Mouse (Mus musculus) small intestine, adult 2 months (tissue): ENCODE results near the gene Hnf1b. TPM values are rescaled to one million over a fixed set of nuclear protein-coding genes. Genes with fewer than 3 reads are reported as not detected.

Experiments
- H3K27ac ChIP-seq: fragments of 200-500 bp; 2 replicates; pipeline ENCODE4 v1.5.1; 2012; ENCODE audit warnings: low read depth, low read length, control low read depth, inconsistent platforms; ENCODE audit not compliant: insufficient read depth
- H3K27me3 ChIP-seq: fragments of 200-500 bp; 2 replicates; pipeline ENCODE4 v1.6.1; 2012; ENCODE audit warnings: mild to moderate bottlenecking, moderate library complexity, low read length, inconsistent platforms; ENCODE audit not compliant: control insufficient read depth, insufficient read depth
- H3K36me3 ChIP-seq: fragments of 200-500 bp; 2 replicates; pipeline ENCODE4 v1.6.1; 2012; ENCODE audit warnings: mild to moderate bottlenecking, low read length, control low read depth, inconsistent platforms; ENCODE audit not compliant: control insufficient read depth, insufficient read depth
- H3K4me1 ChIP-seq: fragments of 200-500 bp; 2 replicates; pipeline ENCODE4 v1.6.1; 2012; ENCODE audit warnings: low read length, inconsistent platforms, mixed read lengths; ENCODE audit not compliant: control insufficient read depth, insufficient read depth, insufficient read length
- H3K4me3 ChIP-seq: fragments of 200-500 bp; 2 replicates; pipeline ENCODE4 v1.5.1; 2012; ENCODE audit warnings: low read depth, mild to moderate bottlenecking, control low read depth, inconsistent platforms, low read length, moderate library complexity
- CTCF ChIP-seq: fragments of 200-500 bp; IDR thresholded peaks from 2 replicates; pipeline ENCODE4 v1.5.1; 2012; ENCODE audit warnings: low read depth, mild to moderate bottlenecking, control low read depth, inconsistent platforms, low read length, moderate library complexity, mixed read lengths; ENCODE audit not compliant: insufficient replicate concordance, insufficient read length; ENCODE audit errors: extremely low read depth
- POLR2A ChIP-seq: fragments of 200-500 bp; IDR thresholded peaks from 2 replicates; pipeline ENCODE4 v1.6.1; 2012; ENCODE audit warnings: low read depth, mild to moderate bottlenecking, control low read depth, inconsistent platforms, low read length, moderate library complexity
- WGBS: fragments of 180-500 bp; shearing (Covaris S2); methylation state at CpG from one replicate; pipeline ENCODE4 v1.1.7; 2018; 5-methylcytosine and 5-hydroxymethylcytosine counted together
- polyA plus RNA-seq: library from polyadenylated mRNA; depleted of rRNA; stranded (reverse); fragments of >200 nt; gene quantifications from 2 replicates; pipeline ENCODE4 v1.2.3, GENCODE M21; 2012

Gene Hnf1b
- polyA plus RNA-seq, 1 experiment: 23.3 TPM

DNA sequence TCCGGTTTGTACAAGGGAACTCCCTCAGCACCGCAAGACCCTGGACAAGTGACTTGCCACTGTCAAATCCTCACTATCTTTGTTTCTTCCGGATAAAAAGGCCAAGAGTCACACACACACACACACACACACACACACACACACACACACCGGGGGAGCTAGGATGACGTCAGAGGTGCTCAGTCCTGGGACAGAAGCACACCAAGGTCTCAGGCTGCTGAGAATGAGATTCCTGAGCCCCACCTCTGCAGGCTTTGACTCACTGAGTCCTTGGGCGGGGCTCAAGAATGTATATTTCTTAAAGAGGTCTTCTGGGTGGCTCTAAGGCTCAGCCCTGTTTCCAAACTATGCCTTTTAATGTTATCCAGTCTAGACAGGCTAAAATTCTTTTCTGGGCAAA is 41.5 kb downstream of the Hnf1b start:
- Histone ChIP-seq H3K27me3 (no peaks in the 10 kb centered on the region), H3K36me3 (peaks cover 23% of the 10 kb centered on the region), H3K4me1 (peaks cover 2% of the 10 kb centered on the region; the same call in 1 of the 2 replicates), H3K4me3 (no peak overlapping the region), H3K27ac (no peak overlapping the region)
- no peak for TF ChIP-seq CTCF
- no peak for TF ChIP-seq POLR2A
- 27% methylated on average over 6 of the region's 6 CpGs for WGBS

GRCm38 (mm10) chr11:83893325-83893724 is 43.5 kb downstream of the Hnf1b start:
- Histone ChIP-seq H3K27ac (no peak overlapping the region), H3K4me3 (no peak overlapping the region), H3K36me3 (peaks cover 34% of the 10 kb centered on the region), H3K4me1 (peaks cover 5% of the 10 kb centered on the region; the same call in 1 of the 2 replicates), H3K27me3 (no peaks in the 10 kb centered on the region)
- 84% methylated on average over 9 of the region's 9 CpGs for WGBS
- TF ChIP-seq CTCF (no peak), POLR2A (no peak)

DNA sequence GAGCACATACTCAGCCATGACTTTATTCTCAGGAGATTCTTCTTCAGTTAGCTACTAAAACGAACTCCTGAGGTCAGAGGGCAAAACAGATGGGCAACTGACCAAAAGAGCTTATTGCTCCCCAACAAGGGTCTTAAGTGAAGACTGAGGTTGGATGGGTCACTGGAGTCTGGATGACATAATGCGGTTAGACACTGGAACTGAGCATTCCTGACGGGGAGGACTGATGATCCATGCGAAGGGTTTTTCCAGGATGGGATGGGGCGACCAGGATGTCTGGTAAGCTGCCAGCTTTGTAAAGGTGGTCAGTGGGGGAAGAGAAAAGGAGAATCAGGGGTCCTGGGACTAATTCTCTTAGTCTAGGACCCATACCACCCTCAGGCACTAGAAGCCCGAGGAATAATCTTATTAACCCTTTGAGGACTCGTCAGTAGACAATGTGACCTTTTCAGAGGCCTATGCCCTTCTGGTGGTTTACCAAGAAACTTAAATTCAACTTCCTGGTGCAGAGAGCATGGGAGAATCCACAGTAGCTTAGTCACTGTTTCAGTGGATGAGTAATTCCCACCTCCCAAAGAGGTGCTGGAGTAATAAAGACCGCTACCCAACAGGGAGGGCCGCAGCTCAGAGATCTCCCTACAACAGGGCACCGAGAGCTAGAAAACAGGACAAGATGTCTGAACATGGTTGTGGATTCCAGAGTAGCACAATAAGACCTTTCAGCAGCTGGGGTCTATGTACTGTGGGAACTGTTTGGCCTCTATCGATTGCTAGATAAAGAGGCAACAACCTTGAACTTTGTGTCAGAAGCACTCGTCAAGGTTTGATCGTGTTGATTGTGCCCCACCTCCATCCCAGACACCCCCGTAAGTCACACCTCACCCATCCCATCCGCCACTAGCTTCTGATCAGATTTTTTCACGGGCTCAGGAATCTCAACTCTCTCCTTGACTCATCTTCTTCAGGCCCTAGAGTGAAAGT is 46.9 kb downstream of the Hnf1b start:
- Histone ChIP-seq H3K27ac (no peak overlapping the region), H3K36me3 (peaks cover 31% of the 10 kb centered on the region), H3K4me1 (peaks cover 7% of the 10 kb centered on the region; the same call in 1 of the 2 replicates), H3K27me3 (no peaks in the 10 kb centered on the region), H3K4me3 (no peak overlapping the region)
- no peak for TF ChIP-seq POLR2A
- TF ChIP-seq CTCF: no peak
- 48% methylated on average over 16 of the region's 16 CpGs for WGBS

DNA sequence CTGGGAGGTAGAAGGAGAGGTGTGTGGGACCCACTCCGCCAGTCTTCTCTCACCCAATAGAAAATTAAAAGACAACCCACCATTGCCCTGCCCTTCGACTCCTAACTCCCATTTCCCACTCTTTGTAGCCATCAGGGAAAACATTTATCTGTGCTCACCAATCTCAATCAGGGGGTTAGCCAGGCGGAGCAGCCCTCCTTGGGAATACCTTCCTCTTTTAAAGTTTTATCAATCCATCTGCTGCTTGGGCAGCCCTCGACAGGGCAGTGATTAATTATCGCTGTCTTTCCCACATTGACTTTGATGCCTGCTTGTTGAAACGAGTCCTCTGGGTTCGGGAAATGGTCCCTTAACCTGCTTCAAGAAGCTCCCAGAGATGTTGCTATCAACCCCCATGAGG is 47.7 kb downstream of the Hnf1b start:
- Histone ChIP-seq H3K36me3 (peaks cover 31% of the 10 kb centered on the region), H3K4me1 (peaks cover 8% of the 10 kb centered on the region; the same call in 1 of the 2 replicates), H3K27me3 (no peaks in the 10 kb centered on the region), H3K27ac (no peak overlapping the region), H3K4me3 (no peak overlapping the region)
- WGBS: 77% methylated on average over 7 of the region's 7 CpGs
- TF ChIP-seq POLR2A: no peak
- TF ChIP-seq CTCF: no peak

DNA sequence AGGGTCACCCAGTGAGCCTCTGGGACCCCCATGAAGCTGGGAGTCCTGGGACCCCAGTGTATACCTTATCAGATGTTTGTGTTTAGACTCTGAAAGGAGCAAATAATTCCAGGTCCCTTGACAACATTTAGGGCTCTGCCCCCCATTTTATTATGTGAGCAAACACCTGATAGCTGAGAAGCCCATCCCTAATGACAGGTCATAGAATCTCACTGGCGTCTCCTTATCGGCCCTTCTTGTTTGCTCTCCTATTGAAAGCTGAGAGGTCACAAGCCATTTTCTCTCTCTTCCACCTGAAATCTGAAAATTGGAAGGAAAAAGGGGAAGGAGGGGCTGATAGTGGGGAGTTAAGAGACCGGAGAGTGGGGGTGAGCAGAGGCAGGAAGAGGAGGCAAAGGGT is 52.9 kb downstream of the Hnf1b start:
- peaks cover 15% of the 10 kb centered on the region for H3K36me3 ChIP-seq
- peaks cover 7% of the 10 kb centered on the region; the same call in 1 of the 2 replicates for H3K4me1 ChIP-seq
- WGBS: 30% methylated on average over 3 of the region's 3 CpGs
- H3K27me3 ChIP-seq: no peaks in the 10 kb centered on the region
- H3K4me3 ChIP-seq: no peak overlapping the region
- TF ChIP-seq CTCF (no peak), POLR2A (no peak)
- H3K27ac ChIP-seq: no peak overlapping the region

DNA sequence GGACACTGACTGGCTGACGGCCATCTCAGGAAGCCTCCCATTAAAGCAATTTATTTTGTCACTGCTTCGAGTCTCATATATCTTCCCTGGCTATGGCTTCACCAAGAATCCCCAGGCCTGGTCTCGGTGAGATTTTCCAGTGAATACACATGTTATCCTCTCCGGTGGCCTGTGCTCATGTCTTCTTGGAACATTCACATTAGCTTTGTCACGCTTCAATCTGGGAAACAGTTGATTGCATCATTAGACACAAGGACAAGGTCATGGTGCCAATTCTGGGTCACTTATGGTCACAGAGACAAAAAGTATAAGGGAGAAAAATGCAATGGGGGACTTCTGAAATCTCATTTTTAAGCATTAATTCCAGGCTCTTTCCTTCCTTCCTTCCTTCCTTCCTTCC is 55.9 kb downstream of the Hnf1b start:
- no peak overlapping the region for H3K27ac ChIP-seq
- H3K27me3 ChIP-seq: no peaks in the 10 kb centered on the region
- 66% methylated on average over 5 of the region's 5 CpGs for WGBS
- TF ChIP-seq CTCF (no peak), POLR2A (no peak)
- no peak overlapping the region for H3K4me3 ChIP-seq
- H3K4me1 ChIP-seq: peaks cover 7% of the 10 kb centered on the region; the same call in 1 of the 2 replicates
- H3K36me3 ChIP-seq: peaks cover 13% of the 10 kb centered on the region

- Histone ChIP-seq H3K4me1 (peaks cover 6% of the 10 kb centered on the region; the same call in 1 of the 2 replicates), H3K4me3 (no peak overlapping the region), H3K36me3 (peaks cover 10% of the 10 kb centered on the region; the same call in 1 of the 2 replicates), H3K27me3 (no peaks in the 10 kb centered on the region), H3K27ac (no peak overlapping the region)
- WGBS: 14% methylated on average over 7 of the region's 7 CpGs
- TF ChIP-seq CTCF: no peak
- TF ChIP-seq POLR2A: no peak
Observed at GRCm38 (mm10) chr11:83908376-83908775, 58.5 kb downstream of the Hnf1b start.
